In genomic region chr3:79628561-79629415, GRCm38 (mm10) we compare ENCODE assay signal across 8 mouse cellular contexts. TPM values are rescaled to one million over a fixed set of nuclear protein-coding genes. Genes with fewer than 3 reads are reported as not detected.
A peak's percentile ranks its signal among the peaks of the same experiment; 100 is the strongest.
DNase-seq lines count a peak whose midpoint lies in the region; ATAC-seq and TF ChIP-seq lines count a peak whose summit lies in the region.

Gene 4930579G24Rik, plus strand, starts transcription at chr3:79629079.

- TF ChIP-seq POLR2A in testis, adult 2 months (IDR thresholded peaks at IDR 0.05; ENCODE audit: control insufficient read depth, low read depth, low read length): peak; percentile 94

- H3K9ac ChIP-seq in forebrain, embryonic 12.5 days: peak within 1 kb of the TSS; percentile 76
- peak within 1 kb of the TSS; percentile 76 for H3K9ac ChIP-seq in heart, postnatal 0 days (replicated peaks; ENCODE audit: low read depth, low read length)
- H3K9ac ChIP-seq in liver, embryonic 16.5 days (ENCODE audit: low read depth, low read length): peak within 1 kb of the TSS; percentile 93
- peak within 1 kb of the TSS; percentile 77 for H3K9ac ChIP-seq in neural tube, embryonic 13.5 days

- TF ChIP-seq EP300 in heart, postnatal 0 days (IDR thresholded peaks at IDR 0.05; ENCODE audit: low read depth): no peak

- peaks cover 15% of the 10 kb centered on the region; the same call in 1 of the 2 replicates for H3K36me3 ChIP-seq in E14TG2a.4 (ENCODE audit: insufficient read depth, low read length)
- H3K36me3 ChIP-seq in forebrain, embryonic 12.5 days (replicated peaks): peaks cover 24% of the 10 kb centered on the region
- H3K36me3 ChIP-seq in heart, postnatal 0 days (replicated peaks; ENCODE audit: control insufficient read depth, insufficient read depth, low read length): peaks cover 22% of the 10 kb centered on the region
- H3K36me3 ChIP-seq in liver, embryonic 16.5 days (ENCODE audit: control insufficient read depth, insufficient read depth): peaks cover 20% of the 10 kb centered on the region
- H3K36me3 ChIP-seq in neural tube, embryonic 13.5 days: peaks cover 25% of the 10 kb centered on the region
- H3K36me3 ChIP-seq in testis, adult 2 months (ENCODE audit: control insufficient read depth, insufficient read depth, low read length): no peaks in the 10 kb centered on the region

- no peaks in the 10 kb centered on the region for H3K27me3 ChIP-seq in E14TG2a.4 (ENCODE audit: insufficient read depth, low read length)
- H3K27me3 ChIP-seq in forebrain, embryonic 12.5 days: no peaks in the 10 kb centered on the region
- no peaks in the 10 kb centered on the region for H3K27me3 ChIP-seq in heart, postnatal 0 days (ENCODE audit: control insufficient read depth, insufficient read depth, low read length)
- no peaks in the 10 kb centered on the region for H3K27me3 ChIP-seq in liver, embryonic 16.5 days (ENCODE audit: control insufficient read depth, insufficient read depth, low read depth, low read length)
- H3K27me3 ChIP-seq in neural tube, embryonic 13.5 days: no peaks in the 10 kb centered on the region
- H3K27me3 ChIP-seq in testis, adult 2 months (ENCODE audit: control insufficient read depth, insufficient read depth, low read length): no peaks in the 10 kb centered on the region

- peaks cover 24% of the 10 kb centered on the region for H3K4me1 ChIP-seq in E14TG2a.4 (replicated peaks; ENCODE audit: low read depth, low read length)
- H3K4me1 ChIP-seq in forebrain, embryonic 12.5 days: peaks cover 14% of the 10 kb centered on the region
- H3K4me1 ChIP-seq in heart, postnatal 0 days (ENCODE audit: control insufficient read depth, insufficient read depth): peaks cover 3% of the 10 kb centered on the region; the same call in 1 of the 2 replicates
- peaks cover 9% of the 10 kb centered on the region for H3K4me1 ChIP-seq in liver, embryonic 16.5 days (ENCODE audit: control insufficient read depth, low read depth, low read length)
- peaks cover 20% of the 10 kb centered on the region for H3K4me1 ChIP-seq in neural tube, embryonic 13.5 days (replicated peaks)
- H3K4me1 ChIP-seq in testis, adult 2 months (ENCODE audit: control insufficient read depth, insufficient read depth, low read length): peaks cover 3% of the 10 kb centered on the region

- ATAC-seq in forebrain, embryonic 12.5 days (ENCODE audit: low FRiP score): peak; percentile 98
- peak; percentile 95 for ATAC-seq in heart, postnatal 0 days (ENCODE audit: insufficient read depth, low read depth)
- ATAC-seq in liver, embryonic 16.5 days (ENCODE audit: low read depth): peak; percentile 98
- peak; percentile 99 for ATAC-seq in neural tube, embryonic 13.5 days (ENCODE audit: low read depth)

- peak within 1 kb of the TSS; percentile 99 for H3K4me3 ChIP-seq in E14TG2a.4 (replicated peaks; ENCODE audit: low read length)
- H3K4me3 ChIP-seq in forebrain, embryonic 12.5 days (replicated peaks): peak within 1 kb of the TSS; percentile 72
- H3K4me3 ChIP-seq in heart, postnatal 0 days (ENCODE audit: low read depth, low read length): peak within 1 kb of the TSS; percentile 65
- peak within 1 kb of the TSS; percentile 91 for H3K4me3 ChIP-seq in liver, embryonic 16.5 days (ENCODE audit: low read depth, low read length)
- peak within 1 kb of the TSS; percentile 67 for H3K4me3 ChIP-seq in neural tube, embryonic 13.5 days
- H3K4me3 ChIP-seq in testis, adult 2 months (ENCODE audit: control insufficient read depth, low read depth, low read length): peak within 1 kb of the TSS; percentile 92

- H3K4me2 ChIP-seq in forebrain, embryonic 12.5 days: peak within 1 kb of the TSS; percentile 75
- H3K4me2 ChIP-seq in heart, postnatal 0 days (ENCODE audit: low read depth, low read length): peak within 1 kb of the TSS; percentile 75
- H3K4me2 ChIP-seq in liver, embryonic 16.5 days (ENCODE audit: low read depth, low read length): peak within 1 kb of the TSS; percentile 89
- H3K4me2 ChIP-seq in neural tube, embryonic 13.5 days: peak within 1 kb of the TSS; percentile 81

- DNase-seq in c-Kit-positive CD71-positive TER-119-positive erythroid progenitor cells, embryonic 14.5 days (ENCODE audit: low spot score): peak; percentile 98
- peak; percentile 100 for DNase-seq in heart, postnatal 0 days (ENCODE audit: low spot score)
- DNase-seq in kidney, postnatal 4 days: peak; percentile 93 to 96

- WGBS in forebrain, embryonic 12.5 days: under 1% methylated on average over 60 of the region's 60 CpGs
- WGBS in heart, postnatal 0 days: under 1% methylated on average over 60 of the region's 60 CpGs
- under 1% methylated on average over 60 of the region's 60 CpGs for WGBS in liver, embryonic 16.5 days (ENCODE audit: insufficient replicate concordance)
- WGBS in neural tube, embryonic 13.5 days: under 1% methylated on average over 60 of the region's 60 CpGs

- no peaks in the 10 kb centered on the region for H3K9me3 ChIP-seq in E14TG2a.4 (ENCODE audit: low read length)
- peaks cover 9% of the 10 kb centered on the region; the same call in 1 of the 2 replicates for H3K9me3 ChIP-seq in forebrain, embryonic 12.5 days
- H3K9me3 ChIP-seq in heart, postnatal 0 days (replicated peaks; ENCODE audit: control insufficient read depth, low read length): no peaks in the 10 kb centered on the region
- no peaks in the 10 kb centered on the region; the same call in 1 of the 2 replicates for H3K9me3 ChIP-seq in liver, embryonic 16.5 days (replicated peaks; ENCODE audit: control insufficient read depth, low read length)
- 0 out of 2 replicates have a peak, but pooled peaks cover 7% of the 10 kb centered on the region for H3K9me3 ChIP-seq in neural tube, embryonic 13.5 days

- H3K27ac ChIP-seq in forebrain, embryonic 12.5 days: peak within 1 kb of the TSS; percentile 78
- peak within 1 kb of the TSS; percentile 89 for H3K27ac ChIP-seq in heart, postnatal 0 days (ENCODE audit: low read depth)
- H3K27ac ChIP-seq in liver, embryonic 16.5 days (ENCODE audit: low read length): peak within 1 kb of the TSS; percentile 90
- peak within 1 kb of the TSS; percentile 81 for H3K27ac ChIP-seq in neural tube, embryonic 13.5 days (replicated peaks)
- peak within 1 kb of the TSS; percentile 94 for H3K27ac ChIP-seq in testis, adult 2 months (ENCODE audit: control insufficient read depth, insufficient read depth, low read depth, low read length)

- TF ChIP-seq CTCF in E14TG2a.4 (conservative IDR thresholded peaks at IDR 0.05; ENCODE audit: low read length): no peak
- no peak for TF ChIP-seq CTCF in heart, postnatal 0 days (IDR thresholded peaks at IDR 0.05; ENCODE audit: low read depth)
- TF ChIP-seq CTCF in testis, adult 2 months (IDR thresholded peaks at IDR 0.05; ENCODE audit: control insufficient read depth, insufficient read depth, insufficient replicate concordance, low read depth, low read length): no peak

RNA-seq across cellular contexts. Expression of gene 4930579G24Rik, which starts in this region (rescaled TPM):
- polyA plus RNA-seq in forebrain, embryonic 12.5 days (2016; fragmentation: Nextera tagmentation; extraction: Ambion mirVana): 18.1 and 19.5 TPM in 2 replicates
- 11.9 and 20.8 TPM in 2 replicates for total RNA-seq in heart, postnatal 0 days (2014; rRNA removed; ENCODE audit: low replicate concordance)
- polyA plus RNA-seq in heart, postnatal 0 days (2015; fragmentation: Nextera tagmentation; extraction: Ambion mirVana): 12.0 and 12.8 TPM in 2 replicates
- polyA plus RNA-seq in liver, embryonic 16.5 days (2015; fragmentation: Nextera tagmentation; extraction: Ambion mirVana): 13.1 and 17.5 TPM in 2 replicates
- 10.0 and 11.1 TPM in 2 replicates for polyA plus RNA-seq in neural tube, embryonic 13.5 days (2015; fragmentation: Nextera tagmentation; extraction: Ambion mirVana)
- 23.6 and 28.6 TPM in 2 replicates for polyA plus RNA-seq in testis, adult 2 months (2012; rRNA removed)

Comparison
In these comparisons a context has a peak if more than half of its experiments do, and no peak if none do; other contexts are left out.
1. Peak in every context shown above with its lines: DNase-seq, ATAC-seq, H3K4me3 ChIP-seq and H3K27ac ChIP-seq.